Mouse (Mus musculus) MEL-GATA-1-ER (cell line): ENCODE measurements around the gene Tenm3.
"Not testable (repeated sequence)": the region's sequence is repeated elsewhere in the genome, so short reads cannot be mapped to it uniquely, and the experiment has no call there.

Experiments
- DNase-seq: peaks from one replicate; pipeline ENCODE4 v3.0.0-alpha.2; 2012; ENCODE audit warnings: low read depth; ENCODE audit errors: extremely low read depth

The Tenm3 gene

GRCm38 (mm10) chr8:48211931-48212330 is 631.8 kb downstream of the Tenm3 start:
- no peak for DNase-seq

DNA sequence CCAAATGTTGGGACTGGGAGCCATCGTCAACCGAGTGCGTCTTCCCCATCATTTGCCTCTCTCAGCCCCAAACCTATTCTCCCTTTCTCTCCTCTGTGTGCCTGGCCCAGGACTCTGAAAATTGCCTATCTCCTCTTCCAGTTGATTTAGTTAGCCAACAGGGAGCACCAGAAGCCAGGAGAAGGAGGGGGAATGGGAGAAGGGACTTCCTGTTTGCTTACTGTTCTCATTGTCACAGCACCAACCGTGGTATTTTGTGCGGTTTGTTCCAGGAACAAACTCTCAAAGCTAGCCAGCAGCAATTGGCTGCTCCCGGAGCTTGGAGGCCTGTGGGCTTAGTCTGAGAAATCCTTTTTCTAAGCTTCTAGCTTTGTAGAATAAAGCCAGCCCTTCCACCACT is 636.2 kb downstream of the Tenm3 start:
- DNase-seq = no peak

GRCm38 (mm10) chr8:48206922-48207321 is 636.8 kb downstream of the Tenm3 start:
- DNase-seq = no peak

DNA sequence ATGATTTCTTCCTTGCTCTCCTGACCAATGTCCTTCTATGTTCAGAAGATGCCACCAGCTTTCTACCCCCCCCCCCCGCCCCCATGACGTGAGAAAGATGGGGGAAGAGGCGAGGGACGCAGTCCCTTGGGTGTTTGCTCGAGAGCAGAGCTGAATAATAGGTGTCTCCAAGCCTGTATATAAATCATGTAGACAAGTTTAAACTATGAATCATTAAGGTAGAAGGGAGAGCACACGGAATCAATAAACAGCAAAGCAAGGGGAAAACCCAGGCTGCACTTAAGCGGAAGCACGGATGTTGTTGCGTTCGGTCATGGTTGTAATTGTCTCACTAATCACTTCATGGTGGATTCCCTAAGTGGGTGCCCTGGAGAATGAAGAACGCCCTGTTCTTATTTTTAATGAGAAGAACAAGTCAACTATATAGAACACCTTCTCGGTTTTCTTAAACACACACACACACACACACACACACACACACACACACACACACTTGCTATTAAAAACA is 638.9 kb downstream of the Tenm3 start:
- no peak for DNase-seq

DNA sequence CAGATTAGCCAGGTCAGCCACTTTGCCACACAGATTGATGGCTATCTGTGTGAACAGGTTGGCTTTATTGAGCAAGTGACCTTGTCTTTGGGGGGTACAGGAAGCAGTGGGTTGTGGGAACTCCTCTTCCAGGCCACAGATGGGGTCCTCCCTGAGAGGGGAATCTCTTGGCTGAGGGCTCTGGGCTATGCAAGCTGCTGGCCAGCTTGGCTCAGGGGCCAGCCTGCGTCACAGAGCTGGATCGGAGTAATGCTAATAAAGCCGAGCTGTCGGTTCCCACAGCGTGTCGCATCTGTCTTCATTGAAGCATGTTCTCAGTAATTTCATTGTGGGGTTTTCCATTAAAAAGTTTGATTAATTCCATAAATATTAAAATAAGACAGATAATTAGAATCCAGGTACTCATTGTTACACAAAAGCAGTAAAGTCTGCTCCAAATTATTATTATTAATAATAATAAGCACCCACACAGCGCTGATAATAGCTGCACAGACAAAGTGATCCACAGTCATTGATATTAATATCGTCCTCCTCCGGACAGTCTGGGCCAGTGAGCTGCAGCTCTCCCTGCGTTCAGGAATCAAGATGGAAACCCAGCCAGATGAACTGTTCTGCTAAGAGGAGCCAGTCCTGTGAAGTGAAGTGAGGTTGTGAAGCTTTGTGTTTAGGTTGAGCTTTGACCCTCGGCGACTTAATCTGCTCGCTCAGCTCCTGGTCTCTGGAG is 639.5 kb downstream of the Tenm3 start:
- DNase-seq = no peak

GRCm38 (mm10) chr8:48203611-48204010 is 640.1 kb downstream of the Tenm3 start:
- DNase-seq = no peak

GRCm38 (mm10) chr8:48203161-48203560 is 640.6 kb downstream of the Tenm3 start:
- no peak for DNase-seq

- no peak for DNase-seq
Measured at GRCm38 (mm10) chr8:48202632-48203031, 641.1 kb downstream of the Tenm3 start.

DNA sequence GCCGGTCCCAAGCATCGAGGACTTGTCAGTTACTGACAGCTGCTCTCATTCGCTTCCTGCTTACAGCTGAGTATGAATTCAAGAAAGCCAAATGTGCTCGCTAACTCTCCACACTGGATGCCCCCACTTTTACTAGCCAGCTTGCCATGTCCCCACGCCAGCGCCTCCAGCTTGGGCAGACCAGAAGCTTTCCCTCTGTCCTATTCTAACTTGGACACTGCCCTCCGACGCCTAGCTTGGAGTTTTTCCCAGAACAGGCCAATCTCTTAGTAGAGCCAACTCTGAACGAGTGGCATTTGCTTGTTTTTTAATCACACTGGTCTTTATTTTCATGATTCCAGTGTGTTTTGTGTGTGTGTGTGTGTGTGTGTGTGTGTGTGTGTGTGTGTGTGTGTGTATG is 644.6 kb downstream of the Tenm3 start:
- DNase-seq = no peak

DNA sequence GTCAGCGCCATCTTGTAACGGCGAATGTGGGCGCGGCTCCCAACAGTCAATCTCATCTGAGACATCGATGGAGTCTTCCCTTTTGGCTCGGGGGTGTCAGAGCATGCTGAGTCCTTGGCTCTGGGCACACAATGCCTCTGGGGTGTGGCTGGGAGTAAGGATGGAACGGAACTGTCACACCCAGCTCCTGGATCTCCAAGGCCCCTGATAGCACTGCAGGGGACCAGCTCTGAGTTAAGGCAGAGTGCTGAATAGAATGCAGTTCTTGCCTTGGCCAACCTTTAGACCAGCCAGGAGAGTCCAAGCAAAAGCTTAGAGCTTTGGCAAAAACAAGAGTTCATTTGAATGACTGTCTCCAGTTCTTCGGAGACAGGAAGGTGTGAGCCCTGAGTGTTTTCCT is 647.8 kb downstream of the Tenm3 start:
- no peak for DNase-seq

GRCm38 (mm10) chr8:48188586-48188985 is 655.2 kb downstream of the Tenm3 start:
- no peak for DNase-seq

DNA sequence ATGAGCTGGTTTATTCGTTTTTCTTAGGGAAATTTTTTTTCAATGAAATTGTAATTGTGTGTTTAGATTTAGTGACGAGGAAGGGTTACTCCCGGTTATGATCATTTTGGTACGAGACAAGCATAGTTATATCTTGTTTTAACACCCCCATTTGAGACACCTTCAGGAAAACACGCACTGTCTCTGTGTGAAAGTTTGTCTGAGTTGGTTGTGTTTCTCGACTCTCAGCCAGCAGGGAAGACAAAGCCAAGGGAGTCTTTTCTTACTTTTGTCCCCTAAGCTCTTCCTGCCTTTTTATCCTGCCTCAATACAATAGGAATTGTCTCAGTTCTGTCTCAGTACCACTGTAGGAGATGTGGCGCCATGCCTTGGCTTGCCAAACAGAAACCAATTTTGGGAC is 660.0 kb downstream of the Tenm3 start:
- DNase-seq = no peak

- DNase-seq = no peak
Measured at GRCm38 (mm10) chr8:48181000-48181399, 662.8 kb downstream of the Tenm3 start.

DNA sequence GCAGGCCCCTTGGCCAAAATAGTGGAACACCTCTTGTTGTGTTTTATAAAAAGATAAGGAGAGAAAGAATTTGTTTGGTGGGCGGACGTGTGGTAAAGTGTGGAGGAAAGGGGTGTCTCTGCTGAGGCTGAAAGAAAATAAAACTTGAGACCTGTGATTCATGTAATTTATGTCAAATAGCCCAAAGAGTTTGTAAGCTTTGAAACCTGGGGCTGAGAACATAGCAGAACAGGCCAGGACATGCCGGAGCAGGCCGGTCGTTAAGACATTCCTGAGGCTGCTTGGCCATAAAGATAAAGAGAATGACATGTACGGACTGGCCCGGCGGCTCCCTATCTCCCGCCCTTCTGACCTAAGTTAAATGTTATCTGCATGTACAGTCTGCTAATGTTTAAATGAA is 663.6 kb downstream of the Tenm3 start:
- not testable (repeated sequence) for DNase-seq

DNA sequence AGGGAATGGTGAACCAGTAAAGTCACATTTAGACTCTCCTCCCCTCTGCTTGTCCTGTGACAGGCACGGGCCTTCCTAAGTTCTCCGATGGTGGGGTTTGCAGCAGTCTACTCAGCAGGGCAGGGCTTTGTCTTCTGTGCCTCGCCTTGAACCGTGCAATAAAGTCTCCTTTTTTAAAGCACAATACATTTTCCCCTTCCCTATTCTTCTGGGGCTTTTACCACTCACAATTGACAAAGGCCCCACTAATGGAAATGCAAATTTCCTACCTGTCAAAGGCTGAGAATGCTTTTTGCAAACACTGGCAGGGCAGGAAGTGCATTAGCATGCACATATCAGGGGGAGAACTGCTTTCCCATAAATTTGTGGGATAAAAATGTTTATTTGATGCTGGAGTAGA is 664.8 kb downstream of the Tenm3 start:
- no peak for DNase-seq

DNA sequence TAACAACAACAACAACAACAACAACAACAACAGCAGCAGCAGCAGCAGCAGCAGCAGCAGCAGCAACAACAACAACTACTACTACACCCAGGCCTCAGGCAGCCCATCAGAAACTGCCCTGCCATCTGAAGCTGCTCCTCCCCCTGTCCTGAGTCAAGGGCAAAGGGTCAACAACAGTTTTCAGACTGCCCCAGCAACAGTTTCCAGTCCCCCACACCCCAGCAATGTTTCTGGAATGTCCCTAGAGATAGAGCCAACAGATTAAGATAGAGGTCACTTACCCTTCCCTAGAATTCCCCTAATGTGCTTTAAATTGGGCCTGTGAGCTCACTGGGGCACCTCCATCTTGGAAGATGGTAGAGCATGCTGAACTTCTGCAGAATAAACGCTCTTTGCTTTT is 665.9 kb downstream of the Tenm3 start:
- no peak for DNase-seq
